Mouse (Mus musculus): Measurements from ENCODE around the gene Fam234a.

GRCm38 (mm10) chr17:26275933-26276332 is 31.9 kb upstream of the Fam234a start:
- TF ChIP-seq CTCF (IDR thresholded peaks at IDR 0.05; ENCODE audit: extremely low read depth, insufficient read depth, insufficient read length, insufficient replicate concordance) = no peak
- no peak for TF ChIP-seq POLR2A (IDR thresholded peaks at IDR 0.05; ENCODE audit: low read depth, low read length)
